Mouse (Mus musculus): Measurements from ENCODE around the gene Ccdc43.

- TF ChIP-seq CTCF (IDR thresholded peaks at IDR 0.05) (peak; percentile 53), EP300 (IDR thresholded peaks at IDR 0.05) (no peak)
These were observed 28.0 kb upstream of the Ccdc43 start for GRCm38 (mm10) chr11:102725574-102725973.
